Mouse (Mus musculus) G1E-ER4 (cell line): ENCODE data around the gene Jade1. TPM values are rescaled to one million over a fixed set of nuclear protein-coding genes. Genes with fewer than 3 reads are reported as not detected.

Experiments used
- GATA1 ChIP-seq: IDR thresholded peaks from one replicate; pipeline ENCODE4 v1.8.0; 2012; ENCODE audit warnings: low read length, inconsistent platforms
- polyA plus RNA-seq: library from polyadenylated mRNA; stranded (reverse); fragments of >175 nt; gene quantifications from 2 replicates; pipeline ENCODE4 v1.2.3, GENCODE M21; 2012

Jade1 gene
- polyA plus RNA-seq, 1 experiment, result 95.2 TPM

DNA sequence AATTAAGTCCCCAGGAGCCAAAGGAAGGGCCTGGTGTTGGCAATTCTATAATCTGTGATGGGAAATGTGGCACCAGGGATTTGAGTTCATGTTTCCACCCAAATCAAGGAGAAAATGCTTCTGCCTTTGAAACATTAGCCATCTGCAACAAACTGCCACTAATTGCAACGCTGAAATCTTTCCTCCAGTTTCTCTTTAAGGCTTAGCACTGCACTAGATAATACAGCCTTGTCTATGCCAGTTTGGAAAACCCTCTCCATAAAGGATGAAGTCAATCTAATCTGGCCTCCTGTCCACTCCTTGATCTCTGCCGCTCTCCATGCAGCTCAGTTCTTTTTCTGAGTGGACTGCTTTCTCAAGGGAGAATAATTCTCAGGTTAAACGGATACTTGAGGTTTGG lies 62.5 kb downstream of the Jade1 start:
- TF ChIP-seq GATA1, result no peak

DNA sequence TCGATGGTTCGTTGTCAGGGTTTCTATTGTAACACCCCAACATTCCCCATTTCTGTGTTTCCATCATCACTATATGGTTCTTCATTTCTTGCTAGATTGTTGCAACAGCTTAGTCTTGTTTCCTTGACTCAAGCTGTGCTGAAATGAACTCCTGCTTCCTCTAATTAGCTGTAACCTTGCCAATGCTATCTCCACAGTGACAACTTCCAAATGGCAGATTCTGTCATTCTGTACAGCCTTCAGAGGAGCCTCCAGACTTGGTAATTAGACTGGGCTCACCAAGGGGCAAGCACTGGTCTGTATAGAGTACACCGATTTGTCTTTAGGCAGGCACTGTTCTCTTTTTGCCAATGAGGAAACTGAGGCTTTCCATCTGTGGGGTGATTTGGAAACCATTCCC lies 63.0 kb downstream of the Jade1 start:
- no peak for TF ChIP-seq GATA1

DNA sequence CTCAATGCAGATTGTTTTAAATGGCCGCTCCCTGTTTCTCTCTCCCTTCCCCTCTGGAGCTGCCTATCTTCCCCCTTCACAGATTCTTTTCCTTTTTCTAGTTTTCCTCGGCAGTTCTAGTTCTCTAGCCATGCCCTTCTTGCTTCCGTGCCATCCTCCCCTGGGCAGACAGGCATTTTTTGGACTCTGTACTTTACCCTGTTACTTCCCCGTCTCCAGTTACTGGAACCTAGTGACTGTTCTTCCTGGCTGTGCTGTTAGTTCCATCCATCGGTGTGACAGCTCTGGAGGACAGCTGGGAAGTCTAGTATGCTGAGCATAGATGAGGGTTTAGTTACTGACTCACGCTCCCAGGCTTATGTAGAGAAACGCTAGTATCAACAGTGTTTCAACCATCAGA lies 65.4 kb downstream of the Jade1 start:
- no peak for TF ChIP-seq GATA1

DNA sequence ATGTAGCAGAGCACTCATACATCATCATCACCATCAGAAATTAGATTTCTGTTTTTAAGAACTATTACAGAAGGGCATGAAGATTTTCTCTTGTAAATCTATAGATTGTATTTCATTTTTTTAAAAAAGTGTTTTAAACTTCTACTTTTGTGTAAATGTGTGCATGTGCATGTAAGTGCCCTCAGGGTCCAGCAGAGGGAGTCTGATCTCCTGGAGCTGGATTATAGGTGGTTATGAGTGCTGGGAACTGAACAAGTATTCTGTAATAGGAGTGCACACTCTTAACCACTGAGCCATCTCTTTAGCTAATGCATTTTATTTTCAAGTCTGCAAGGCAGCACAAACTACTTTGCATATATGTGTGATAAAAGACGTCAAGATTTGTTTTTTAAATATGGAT lies 100.1 kb downstream of the Jade1 start:
- TF ChIP-seq GATA1, result no peak

Other genes with a start within 250 kb of the Jade1 start
- gene Sclt1, start 186.8 kb downstream of the Jade1 start, polyA plus RNA-seq, result 7.4 and 13.7 TPM in 2 replicates
- gene D3Ertd751e, start 186.9 kb downstream of the Jade1 start, polyA plus RNA-seq, result 0.41 and 0.86 TPM in 2 replicates